Mouse (Mus musculus): ENCODE data around the gene Il7r. TPM values are rescaled to one million over a fixed set of nuclear protein-coding genes. Genes with fewer than 3 reads are reported as not detected.
"Not testable (repeated sequence)": the region's sequence is repeated elsewhere in the genome, so short reads cannot be mapped to it uniquely, and the experiment has no call there.

Gene Il7r
- 0.07 TPM in 1 of 2 replicates, not detected in the other for polyA plus RNA-seq (2016; fragmentation: Nextera tagmentation; extraction: Ambion mirVana)

DNA sequence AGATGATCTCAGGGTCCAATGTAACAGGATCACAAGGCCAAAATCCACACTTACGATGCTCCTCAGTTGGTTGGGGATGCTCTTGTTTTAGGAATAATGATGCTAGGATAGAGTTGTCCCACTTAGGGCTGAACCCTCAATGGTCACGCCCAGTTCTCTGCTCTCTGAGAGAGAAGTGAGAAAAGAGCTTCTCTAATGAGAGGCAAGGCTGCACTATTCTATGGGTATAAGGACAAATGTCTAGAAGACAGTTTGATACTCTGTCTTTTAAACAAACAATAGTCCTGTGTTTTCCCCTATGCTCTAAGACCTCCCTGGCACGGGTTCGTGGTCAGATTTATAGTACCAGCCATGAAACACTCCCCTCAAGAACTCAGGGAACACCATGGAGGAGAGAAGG, at the start of gene Il7r:
Gene Il7r, minus strand, starts transcription at position 101 of the 400 bp plus-strand sequence.
- no peak within 1 kb of the TSS for H3K4me3 ChIP-seq
- H3K36me3 ChIP-seq: no peaks in the 10 kb centered on the region
- H3K27ac ChIP-seq (replicated peaks): no peak within 1 kb of the TSS
- H3K4me1 ChIP-seq: no peaks in the 10 kb centered on the region
- no peaks in the 10 kb centered on the region for H3K27me3 ChIP-seq (ENCODE audit: low read depth, poor library complexity, severe bottlenecking)
- no peak for DNase-seq (ENCODE audit: low spot score)
- 90% methylated on average over 4 of the region's 4 CpGs for WGBS
- no peaks in the 10 kb centered on the region for H3K9me3 ChIP-seq (replicated peaks)

DNA sequence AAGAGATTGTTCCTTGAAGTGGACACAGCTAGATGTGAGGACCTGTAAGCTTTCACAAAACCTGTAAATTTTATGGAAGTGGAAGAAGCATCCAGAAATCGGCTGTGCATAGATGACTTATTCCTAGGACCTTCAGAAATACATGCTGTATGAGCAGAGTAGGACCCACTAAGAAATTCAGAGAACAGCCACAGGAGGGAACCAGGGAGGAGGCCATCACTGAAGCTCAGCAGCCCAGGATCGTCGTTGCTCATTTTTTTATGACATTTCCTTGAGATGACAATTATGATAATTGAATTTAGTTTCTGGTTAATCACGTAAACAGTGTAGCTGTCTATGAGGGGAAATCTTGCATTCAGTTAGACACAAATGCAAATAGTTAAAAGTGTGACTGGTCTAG, 47.3 kb upstream of the Il7r start:
- no peak for DNase-seq (ENCODE audit: low spot score)
- Histone ChIP-seq H3K27ac (replicated peaks) (no peak overlapping the region), H3K9me3 (replicated peaks) (no peaks in the 10 kb centered on the region), H3K4me1 (no peaks in the 10 kb centered on the region), H3K4me3 (no peak overlapping the region), H3K36me3 (no peaks in the 10 kb centered on the region), H3K27me3 (ENCODE audit: low read depth, poor library complexity, severe bottlenecking) (no peaks in the 10 kb centered on the region)
- WGBS: 89% methylated on average over 4 of the region's 4 CpGs

- WGBS: 87% methylated on average over 5 of the region's 5 CpGs
- no peaks in the 10 kb centered on the region for H3K36me3 ChIP-seq
- no peaks in the 10 kb centered on the region for H3K9me3 ChIP-seq (replicated peaks)
- DNase-seq (ENCODE audit: low spot score): no peak
- no peak overlapping the region for H3K4me3 ChIP-seq
- H3K27me3 ChIP-seq (ENCODE audit: low read depth, poor library complexity, severe bottlenecking): no peaks in the 10 kb centered on the region
- no peaks in the 10 kb centered on the region for H3K4me1 ChIP-seq
- no peak overlapping the region for H3K27ac ChIP-seq (replicated peaks)
Measured at GRCm38 (mm10) chr15:9574796-9575195, 44.8 kb upstream of the Il7r start.

- WGBS: 89% methylated on average over 4 of the region's 4 CpGs
- Histone ChIP-seq H3K27ac (replicated peaks) (no peak overlapping the region), H3K27me3 (ENCODE audit: low read depth, poor library complexity, severe bottlenecking) (no peaks in the 10 kb centered on the region), H3K4me3 (no peak overlapping the region), H3K9me3 (replicated peaks) (no peaks in the 10 kb centered on the region), H3K36me3 (no peaks in the 10 kb centered on the region), H3K4me1 (no peaks in the 10 kb centered on the region)
- no peak for DNase-seq (ENCODE audit: low spot score)
Measured at GRCm38 (mm10) chr15:9573361-9573760, 43.4 kb upstream of the Il7r start.

DNA sequence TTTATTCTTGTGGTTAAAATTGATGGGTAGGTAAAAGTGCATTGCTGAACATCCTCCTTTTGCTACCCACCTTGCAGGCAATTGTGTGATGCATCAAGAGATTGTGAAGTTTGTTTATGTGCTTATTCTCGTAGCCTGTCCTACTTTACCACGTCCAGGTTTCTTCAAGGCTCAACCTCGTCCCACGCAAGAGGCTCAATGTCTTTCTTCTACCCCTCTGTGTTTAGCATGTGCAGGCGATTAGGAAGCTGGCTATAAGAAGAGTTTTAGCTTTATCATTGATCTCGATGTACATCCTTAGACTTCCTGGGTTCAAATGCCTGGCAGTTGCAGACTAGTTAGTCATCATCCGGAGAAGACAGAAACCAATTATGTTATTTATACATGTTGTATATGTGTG, 42.7 kb upstream of the Il7r start:
- Histone ChIP-seq H3K4me3 (no peak overlapping the region), H3K27me3 (ENCODE audit: low read depth, poor library complexity, severe bottlenecking) (no peaks in the 10 kb centered on the region), H3K4me1 (no peaks in the 10 kb centered on the region), H3K9me3 (replicated peaks) (no peaks in the 10 kb centered on the region), H3K36me3 (no peaks in the 10 kb centered on the region), H3K27ac (replicated peaks) (no peak overlapping the region)
- no peak for DNase-seq (ENCODE audit: low spot score)
- 91% methylated on average over 7 of the region's 7 CpGs for WGBS

DNA sequence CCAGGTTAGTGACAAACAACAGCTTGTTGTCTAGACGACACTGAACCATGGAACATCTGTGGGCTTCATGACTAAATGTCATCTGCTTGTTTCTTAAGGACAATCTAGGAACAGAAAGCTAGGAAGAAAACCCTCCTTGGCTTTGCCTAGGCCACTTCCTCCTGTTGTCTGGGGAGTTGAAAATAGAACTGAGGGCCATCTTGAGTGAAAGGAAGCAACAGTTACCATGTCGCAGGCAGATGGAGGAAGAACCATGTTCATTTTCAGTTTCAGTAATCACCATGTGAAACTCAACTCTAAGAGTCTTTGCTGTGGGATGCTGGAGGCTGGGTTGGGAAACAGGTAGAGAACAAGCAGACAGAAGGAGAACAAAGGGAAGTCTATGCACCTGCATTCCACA, 41.9 kb upstream of the Il7r start:
- H3K27ac ChIP-seq (replicated peaks): no peak overlapping the region
- no peaks in the 10 kb centered on the region for H3K36me3 ChIP-seq
- no peaks in the 10 kb centered on the region for H3K9me3 ChIP-seq (replicated peaks)
- 81% methylated on average over 2 of the region's 2 CpGs for WGBS
- H3K4me1 ChIP-seq: no peaks in the 10 kb centered on the region
- H3K4me3 ChIP-seq: no peak overlapping the region
- DNase-seq (ENCODE audit: low spot score): no peak
- no peaks in the 10 kb centered on the region for H3K27me3 ChIP-seq (ENCODE audit: low read depth, poor library complexity, severe bottlenecking)

GRCm38 (mm10) chr15:9567316-9567715, 37.3 kb upstream of the Il7r start:
- no peaks in the 10 kb centered on the region for H3K27me3 ChIP-seq (ENCODE audit: low read depth, poor library complexity, severe bottlenecking)
- no peak for DNase-seq (ENCODE audit: low spot score)
- H3K4me3 ChIP-seq: no peak overlapping the region
- no peaks in the 10 kb centered on the region for H3K36me3 ChIP-seq
- H3K9me3 ChIP-seq (replicated peaks): no peaks in the 10 kb centered on the region
- H3K27ac ChIP-seq (replicated peaks): no peak overlapping the region
- 87% methylated on average over 4 of the region's 4 CpGs for WGBS
- H3K4me1 ChIP-seq: no peaks in the 10 kb centered on the region

- 92% methylated on average over 6 of the region's 6 CpGs for WGBS
- Histone ChIP-seq H3K4me1 (no peaks in the 10 kb centered on the region), H3K9me3 (replicated peaks) (no peaks in the 10 kb centered on the region), H3K36me3 (no peaks in the 10 kb centered on the region), H3K27me3 (ENCODE audit: low read depth, poor library complexity, severe bottlenecking) (no peaks in the 10 kb centered on the region), H3K27ac (replicated peaks) (no peak overlapping the region), H3K4me3 (no peak overlapping the region)
- no peak for DNase-seq (ENCODE audit: low spot score)
Measured at GRCm38 (mm10) chr15:9565396-9565795, 35.4 kb upstream of the Il7r start.

DNA sequence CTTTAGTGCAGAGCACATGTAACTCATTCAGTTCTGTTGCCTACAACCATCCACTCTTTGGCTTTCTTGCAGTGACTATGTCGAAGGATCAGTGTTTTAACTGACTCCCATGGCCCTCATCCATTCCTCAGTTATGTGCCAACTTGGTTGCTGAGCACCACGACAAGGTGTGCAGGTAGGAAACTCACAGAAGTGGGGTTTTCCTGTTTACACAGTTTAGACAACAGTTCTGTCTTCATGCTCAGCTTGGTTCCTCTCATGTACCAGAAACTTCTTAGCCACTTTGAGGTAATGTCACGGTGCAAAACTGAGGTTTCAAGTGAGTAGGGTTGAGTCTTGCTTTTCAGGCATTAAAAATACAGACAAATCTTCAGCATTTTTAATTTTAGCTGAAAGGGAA, 34.2 kb upstream of the Il7r start:
- Histone ChIP-seq H3K27me3 (ENCODE audit: low read depth, poor library complexity, severe bottlenecking) (no peaks in the 10 kb centered on the region), H3K27ac (replicated peaks) (no peak overlapping the region), H3K9me3 (replicated peaks) (no peaks in the 10 kb centered on the region), H3K36me3 (no peaks in the 10 kb centered on the region), H3K4me3 (no peak overlapping the region), H3K4me1 (no peaks in the 10 kb centered on the region)
- DNase-seq (ENCODE audit: low spot score): no peak
- 80% methylated on average over 3 of the region's 3 CpGs for WGBS

DNA sequence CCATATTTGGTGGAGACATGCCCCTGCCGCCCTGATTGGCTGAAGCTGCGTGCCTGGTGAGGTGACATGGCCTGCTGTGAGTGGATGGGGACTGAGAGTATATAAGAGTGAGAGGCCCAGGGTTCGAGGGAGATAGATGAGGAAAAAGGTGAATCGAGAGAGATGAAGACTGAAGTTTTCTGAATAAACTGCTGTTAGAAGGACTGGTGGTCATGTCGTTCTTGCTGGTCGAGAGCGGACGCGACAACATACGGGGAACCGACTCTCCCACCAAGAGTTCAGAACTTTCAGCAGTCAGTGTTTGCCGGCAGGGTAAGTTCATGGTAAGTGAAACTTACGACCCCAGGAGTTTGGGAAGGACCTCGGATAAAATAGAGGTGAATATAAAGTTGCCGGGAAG, 27.3 kb upstream of the Il7r start:
- not testable (repeated sequence) for H3K27ac ChIP-seq (replicated peaks); H3K27me3 ChIP-seq (ENCODE audit: low read depth, poor library complexity, severe bottlenecking); DNase-seq (ENCODE audit: low spot score); H3K4me3 ChIP-seq; H3K36me3 ChIP-seq; H3K9me3 ChIP-seq (replicated peaks); H3K4me1 ChIP-seq
- WGBS: 92% methylated on average over 15 of the region's 15 CpGs

DNA sequence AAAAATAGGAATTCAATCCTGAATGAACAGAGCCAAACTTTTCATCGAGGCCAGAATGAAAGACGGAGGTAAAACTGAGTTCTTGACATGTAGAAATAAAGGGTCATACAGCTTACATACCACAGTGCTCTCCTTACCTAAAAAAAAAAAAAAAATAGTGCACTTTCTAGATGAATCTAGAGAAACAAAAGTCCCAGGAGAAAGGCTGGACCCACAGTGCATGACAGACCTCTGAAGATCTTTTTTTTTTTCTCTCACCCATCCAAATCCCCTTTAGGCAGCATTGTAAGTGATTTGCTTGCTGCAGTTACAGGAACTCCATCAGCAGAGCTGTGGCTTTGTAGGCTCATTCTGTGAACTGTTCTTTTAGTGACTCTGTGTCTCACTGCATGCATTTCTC, 19.0 kb upstream of the Il7r start:
- Histone ChIP-seq H3K27ac (replicated peaks) (no peak overlapping the region), H3K4me1 (no peaks in the 10 kb centered on the region), H3K36me3 (no peaks in the 10 kb centered on the region), H3K27me3 (ENCODE audit: low read depth, poor library complexity, severe bottlenecking) (no peaks in the 10 kb centered on the region), H3K4me3 (no peak overlapping the region), H3K9me3 (replicated peaks) (no peaks in the 10 kb centered on the region)
- no peak for DNase-seq (ENCODE audit: low spot score)
- 94% methylated on average over 2 of the region's 2 CpGs for WGBS

DNA sequence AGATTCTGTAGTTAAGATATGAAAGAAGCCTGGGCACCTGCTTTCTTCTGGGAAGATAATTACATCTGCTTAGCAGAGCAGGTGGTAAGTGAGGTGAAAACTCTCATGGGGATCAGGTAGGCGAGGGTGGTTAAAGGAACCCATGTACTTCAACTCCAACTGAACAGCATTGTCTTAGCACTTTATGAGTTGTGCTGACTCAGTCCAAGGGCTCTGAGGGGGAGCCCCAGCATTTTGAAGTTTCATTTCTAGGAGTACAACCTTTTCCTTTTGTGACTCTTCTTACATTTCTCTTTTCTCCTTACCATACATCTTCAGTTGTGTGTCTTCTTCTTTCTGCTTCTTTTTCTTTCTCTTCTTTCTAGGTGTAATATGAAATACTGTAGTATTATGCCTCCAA, 5.2 kb upstream of the Il7r start:
- no peaks in the 10 kb centered on the region for H3K36me3 ChIP-seq
- no peak overlapping the region for H3K27ac ChIP-seq (replicated peaks)
- no peaks in the 10 kb centered on the region for H3K9me3 ChIP-seq (replicated peaks)
- H3K4me3 ChIP-seq: no peak overlapping the region
- no peak for DNase-seq (ENCODE audit: low spot score)
- no peaks in the 10 kb centered on the region for H3K27me3 ChIP-seq (ENCODE audit: low read depth, poor library complexity, severe bottlenecking)
- H3K4me1 ChIP-seq: no peaks in the 10 kb centered on the region
- 86% methylated on average over 1 of the region's 1 CpGs for WGBS

GRCm38 (mm10) chr15:9533356-9533902, 3.5 kb upstream of the Il7r start:
- Histone ChIP-seq H3K27ac (replicated peaks) (no peak overlapping the region), H3K36me3 (no peaks in the 10 kb centered on the region), H3K9me3 (replicated peaks) (no peaks in the 10 kb centered on the region), H3K4me1 (no peaks in the 10 kb centered on the region), H3K4me3 (no peak overlapping the region), H3K27me3 (ENCODE audit: low read depth, poor library complexity, severe bottlenecking) (no peaks in the 10 kb centered on the region)
- WGBS: 92% methylated on average over 3 of the region's 3 CpGs
- DNase-seq (ENCODE audit: low spot score): no peak

- no peaks in the 10 kb centered on the region for H3K36me3 ChIP-seq
- no peak overlapping the region for H3K4me3 ChIP-seq
- no peaks in the 10 kb centered on the region for H3K9me3 ChIP-seq (replicated peaks)
- no peaks in the 10 kb centered on the region for H3K4me1 ChIP-seq
- H3K27me3 ChIP-seq (ENCODE audit: low read depth, poor library complexity, severe bottlenecking): no peaks in the 10 kb centered on the region
- H3K27ac ChIP-seq (replicated peaks): no peak overlapping the region
- DNase-seq (ENCODE audit: low spot score): no peak
- 79% methylated on average over 3 of the region's 3 CpGs for WGBS
Measured at GRCm38 (mm10) chr15:9529646-9530045, 330 bp downstream of the Il7r start.

All from midbrain, embryonic 10.5 days (tissue).